Mouse (Mus musculus): ENCODE measurements around the gene Rprd1b. TPM values are rescaled to one million over a fixed set of nuclear protein-coding genes. Genes with fewer than 3 reads are reported as not detected.

Gene Rprd1b
- total and polyA plus RNA-seq, 2 experiments from 2014 or later, result 13.5 to 24.5 TPM

DNA sequence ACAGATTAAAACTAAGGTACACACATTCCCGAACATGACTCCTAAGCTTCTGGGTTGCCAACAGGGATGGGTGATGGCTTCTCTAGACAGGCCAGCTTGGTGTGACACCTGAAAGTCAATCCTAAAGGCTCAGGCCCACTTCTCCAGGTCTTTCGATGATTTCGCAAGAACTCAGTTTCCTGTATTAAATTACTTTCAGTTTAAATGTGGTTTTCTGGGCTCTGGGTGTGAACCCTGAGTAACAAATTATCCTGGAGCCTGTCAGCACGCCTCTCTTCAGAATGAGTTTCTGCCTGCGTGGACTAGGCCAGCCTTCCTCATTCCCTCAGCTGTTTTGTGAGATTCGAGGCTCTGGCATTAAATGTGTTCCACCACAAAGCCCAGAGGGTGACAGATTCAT is 134.7 kb downstream of the Rprd1b start:
- Histone ChIP-seq H3K4me3 (ENCODE audit: low read depth, low read length) (no peak overlapping the region), H3K36me3 (replicated peaks; ENCODE audit: control insufficient read depth, insufficient read depth, low read length) (no peaks in the 10 kb centered on the region), H3K4me1 (ENCODE audit: control insufficient read depth, insufficient read depth) (peaks cover 8% of the 10 kb centered on the region), H3K9ac (replicated peaks; ENCODE audit: low read depth, low read length) (no peak overlapping the region), H3K9me3 (replicated peaks; ENCODE audit: control insufficient read depth, low read length) (no peaks in the 10 kb centered on the region), H3K27ac (ENCODE audit: low read depth) (no peak overlapping the region), H3K27me3 (ENCODE audit: control insufficient read depth, insufficient read depth, low read length) (no peaks in the 10 kb centered on the region), H3K4me2 (ENCODE audit: low read depth, low read length) (no peak overlapping the region)
- WGBS, result 75% methylated on average over 6 of the region's 6 CpGs
- no peak for ATAC-seq (ENCODE audit: insufficient read depth, low read depth)
- no peak for DNase-seq (ENCODE audit: low spot score)
- no peak for TF ChIP-seq CTCF (IDR thresholded peaks at IDR 0.05; ENCODE audit: low read depth)
- no peak for TF ChIP-seq EP300 (IDR thresholded peaks at IDR 0.05; ENCODE audit: low read depth)

DNA sequence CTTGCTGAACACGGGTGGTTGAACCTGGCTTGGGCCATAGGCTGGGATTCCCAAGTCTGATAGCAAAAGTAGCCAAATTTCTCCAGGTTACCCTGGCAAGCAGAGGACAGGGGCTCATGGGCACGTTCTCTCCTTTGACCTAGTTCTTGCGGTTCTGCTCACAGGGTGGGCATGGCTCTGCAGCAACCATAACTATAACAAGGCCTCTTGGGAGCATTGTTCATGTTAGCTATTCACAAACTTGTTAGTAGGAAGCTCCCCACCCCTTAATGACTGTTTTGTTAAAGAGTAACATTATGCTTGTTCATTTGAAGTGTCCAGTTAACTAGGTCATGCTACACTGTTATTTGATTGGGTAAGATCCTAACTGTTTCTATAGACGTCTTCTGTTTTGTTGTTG is 137.5 kb downstream of the Rprd1b start:
- no peak overlapping the region for H3K9ac ChIP-seq (replicated peaks; ENCODE audit: low read depth, low read length)
- no peak for TF ChIP-seq EP300 (IDR thresholded peaks at IDR 0.05; ENCODE audit: low read depth)
- TF ChIP-seq CTCF (IDR thresholded peaks at IDR 0.05; ENCODE audit: low read depth), result no peak
- H3K36me3 ChIP-seq (replicated peaks; ENCODE audit: control insufficient read depth, insufficient read depth, low read length), result no peaks in the 10 kb centered on the region
- no peak overlapping the region for H3K27ac ChIP-seq (ENCODE audit: low read depth)
- ATAC-seq (ENCODE audit: insufficient read depth, low read depth) (no peak), DNase-seq (ENCODE audit: low spot score) (no peak)
- H3K4me1 ChIP-seq (ENCODE audit: control insufficient read depth, insufficient read depth), result peaks cover 29% of the 10 kb centered on the region
- H3K4me3 ChIP-seq (ENCODE audit: low read depth, low read length), result no peak overlapping the region
- no peak overlapping the region for H3K4me2 ChIP-seq (ENCODE audit: low read depth, low read length)
- no peaks in the 10 kb centered on the region for H3K27me3 ChIP-seq (ENCODE audit: control insufficient read depth, insufficient read depth, low read length)
- no peaks in the 10 kb centered on the region for H3K9me3 ChIP-seq (replicated peaks; ENCODE audit: control insufficient read depth, low read length)
- WGBS, result 86% methylated on average over 4 of the region's 4 CpGs

DNA sequence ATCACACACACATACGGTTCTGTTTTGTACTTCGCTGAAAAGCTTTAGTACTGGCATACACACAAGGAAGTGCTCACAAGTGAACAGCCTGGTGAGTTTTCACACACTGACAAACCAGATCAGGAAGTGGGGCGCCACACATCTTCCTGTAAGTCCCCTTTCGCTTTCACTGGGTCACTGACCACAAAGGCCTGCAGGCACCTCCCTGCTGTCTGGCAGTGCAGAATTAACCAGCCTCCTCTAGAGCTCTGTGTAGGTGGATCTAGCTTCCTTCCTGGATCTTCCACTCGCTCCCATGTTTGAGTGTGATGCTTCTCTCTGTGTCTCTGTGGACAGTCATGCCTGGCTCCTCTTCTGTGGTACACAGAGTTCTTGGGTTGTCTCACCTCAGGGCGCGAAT is 138.3 kb downstream of the Rprd1b start:
- WGBS, result 66% methylated on average over 7 of the region's 7 CpGs
- Histone ChIP-seq H3K36me3 (replicated peaks; ENCODE audit: control insufficient read depth, insufficient read depth, low read length) (no peaks in the 10 kb centered on the region), H3K4me2 (ENCODE audit: low read depth, low read length) (peak overlapping the region; percentile 8; the same call in 1 of the 2 replicates), H3K4me1 (ENCODE audit: control insufficient read depth, insufficient read depth) (peaks cover 29% of the 10 kb centered on the region), H3K9me3 (replicated peaks; ENCODE audit: control insufficient read depth, low read length) (no peaks in the 10 kb centered on the region), H3K4me3 (ENCODE audit: low read depth, low read length) (no peak overlapping the region), H3K9ac (replicated peaks; ENCODE audit: low read depth, low read length) (no peak overlapping the region), H3K27me3 (ENCODE audit: control insufficient read depth, insufficient read depth, low read length) (no peaks in the 10 kb centered on the region), H3K27ac (ENCODE audit: low read depth) (peak overlapping the region; percentile 18)
- no peak for TF ChIP-seq CTCF (IDR thresholded peaks at IDR 0.05; ENCODE audit: low read depth)
- TF ChIP-seq EP300 (IDR thresholded peaks at IDR 0.05; ENCODE audit: low read depth), result 0 out of 2 replicates have a peak, but pooled peaks have one; percentile 37
- DNase-seq (ENCODE audit: low spot score) (peak; percentile 35), ATAC-seq (ENCODE audit: insufficient read depth, low read depth) (no peak)

DNA sequence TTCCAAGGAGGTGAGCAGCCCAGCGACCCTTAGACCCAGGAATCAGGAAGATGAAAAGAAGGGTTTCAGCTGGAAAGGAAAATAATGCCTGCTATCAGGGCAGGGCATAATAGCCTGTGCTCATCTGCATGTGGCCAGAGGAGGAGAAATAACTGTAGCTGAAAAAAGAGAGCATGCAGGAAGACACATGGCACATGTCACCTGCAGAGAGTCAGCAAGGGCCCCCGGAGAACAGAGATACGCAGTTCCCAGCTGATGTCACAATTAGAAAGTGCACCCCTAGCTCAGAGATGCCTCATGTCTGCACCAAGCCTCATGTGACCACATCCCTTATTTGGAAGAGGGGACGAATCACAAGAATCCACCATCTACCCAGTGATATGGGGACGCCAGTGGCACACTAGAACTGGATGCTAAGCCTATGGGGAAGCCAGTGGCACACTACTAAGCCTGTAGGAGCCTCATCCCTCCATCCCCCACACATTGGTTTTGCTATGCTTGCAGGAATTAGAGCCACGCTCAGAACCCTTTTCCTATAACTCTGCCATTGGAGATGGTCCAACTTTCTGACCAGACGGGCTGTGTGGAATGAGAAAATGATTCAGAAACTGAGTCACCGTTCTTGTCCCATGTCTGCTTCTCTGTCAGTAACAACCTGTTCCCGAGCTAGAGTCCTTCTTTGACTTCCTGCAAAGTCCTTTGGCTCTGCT is 139.4 kb downstream of the Rprd1b start:
- Histone ChIP-seq H3K4me3 (ENCODE audit: low read depth, low read length) (no peak overlapping the region), H3K36me3 (replicated peaks; ENCODE audit: control insufficient read depth, insufficient read depth, low read length) (no peaks in the 10 kb centered on the region), H3K27ac (ENCODE audit: low read depth) (peak overlapping the region; percentile 79), H3K4me1 (ENCODE audit: control insufficient read depth, insufficient read depth) (peaks cover 29% of the 10 kb centered on the region), H3K4me2 (ENCODE audit: low read depth, low read length) (no peak overlapping the region), H3K9me3 (replicated peaks; ENCODE audit: control insufficient read depth, low read length) (no peaks in the 10 kb centered on the region), H3K9ac (replicated peaks; ENCODE audit: low read depth, low read length) (no peak overlapping the region), H3K27me3 (ENCODE audit: control insufficient read depth, insufficient read depth, low read length) (no peaks in the 10 kb centered on the region)
- TF ChIP-seq CTCF (IDR thresholded peaks at IDR 0.05; ENCODE audit: low read depth) (no peak), EP300 (IDR thresholded peaks at IDR 0.05; ENCODE audit: low read depth) (no peak)
- DNase-seq (ENCODE audit: low spot score) (peak; percentile 30), ATAC-seq (ENCODE audit: insufficient read depth, low read depth) (peak; percentile 27; the same call in 1 of the 2 replicates)
- 23% methylated on average over 9 of the region's 9 CpGs for WGBS

DNA sequence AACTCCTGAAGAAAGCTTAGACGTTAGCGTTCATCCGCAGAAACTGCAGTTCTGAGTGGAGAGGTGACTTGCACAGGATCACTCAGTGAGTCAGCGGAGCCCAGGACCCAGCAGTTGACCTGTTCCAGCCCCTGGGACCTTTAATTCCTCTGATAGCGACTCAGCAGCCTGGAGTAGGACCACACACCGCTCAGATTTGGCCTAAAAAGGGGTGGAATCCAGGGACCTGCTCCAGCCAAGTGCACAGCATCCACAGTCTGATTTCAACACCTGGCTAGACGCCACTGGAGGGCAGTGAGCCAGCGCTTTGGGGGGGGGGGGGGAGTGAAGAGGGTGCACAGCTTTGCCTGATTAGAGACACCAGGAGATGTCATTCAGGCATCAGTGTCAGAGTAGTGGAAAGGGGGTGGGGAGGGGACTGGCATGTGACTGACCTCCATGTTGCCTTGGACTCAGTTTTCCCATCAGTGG is 140.5 kb downstream of the Rprd1b start:
- Histone ChIP-seq H3K9ac (replicated peaks; ENCODE audit: low read depth, low read length) (no peak overlapping the region), H3K4me1 (ENCODE audit: control insufficient read depth, insufficient read depth) (peaks cover 29% of the 10 kb centered on the region)
- DNase-seq (ENCODE audit: low spot score), result peak; percentile 81

More for the DNA sequence above, 140.5 kb downstream of the Rprd1b start:
- WGBS, result 16% methylated on average over 8 of the region's 8 CpGs
- TF ChIP-seq EP300 (IDR thresholded peaks at IDR 0.05; ENCODE audit: low read depth) (no peak; the same call in none of the 2 replicates), CTCF (IDR thresholded peaks at IDR 0.05; ENCODE audit: low read depth) (no peak)
- H3K9me3 ChIP-seq (replicated peaks; ENCODE audit: control insufficient read depth, low read length), result no peaks in the 10 kb centered on the region
- H3K27me3 ChIP-seq (ENCODE audit: control insufficient read depth, insufficient read depth, low read length), result no peaks in the 10 kb centered on the region
- H3K27ac ChIP-seq (ENCODE audit: low read depth), result peak overlapping the region; percentile 79
- H3K4me2 ChIP-seq (ENCODE audit: low read depth, low read length), result 0 out of 2 replicates have a peak overlapping the region, but pooled peaks have one; percentile 1
- no peaks in the 10 kb centered on the region for H3K36me3 ChIP-seq (replicated peaks; ENCODE audit: control insufficient read depth, insufficient read depth, low read length)
- no peak overlapping the region for H3K4me3 ChIP-seq (ENCODE audit: low read depth, low read length)
- peak; percentile 88 for ATAC-seq (ENCODE audit: insufficient read depth, low read depth)
